Mouse (Mus musculus) brain, embryonic 14.5 days (tissue): ENCODE results near the gene Phgr1.

ENCODE experiments used
- CTCF ChIP-seq: fragments of 200-500 bp; IDR thresholded peaks from 2 replicates; pipeline ENCODE4 v1.5.1; 2012; ENCODE audit warnings: inconsistent platforms, mild to moderate bottlenecking, moderate library complexity, borderline replicate concordance; ENCODE audit not compliant: insufficient read depth, insufficient read length; ENCODE audit errors: extremely low read depth
- POLR2A ChIP-seq: fragments of 200-500 bp; IDR thresholded peaks from 2 replicates; pipeline ENCODE4 v1.6.1; 2012; ENCODE audit warnings: mild to moderate bottlenecking, inconsistent platforms, borderline replicate concordance; ENCODE audit not compliant: poor library complexity, insufficient read depth, insufficient read length, severe bottlenecking; ENCODE audit errors: extremely low read depth

- TF ChIP-seq POLR2A (no peak), CTCF (no peak)
Observed at GRCm38 (mm10) chr2:118806860-118807259, 34.3 kb downstream of the Phgr1 start.
